10 mouse cellular contexts compared by ENCODE assay signal in genomic region chr11:99379568-99379967, GRCm38 (mm10). TPM values are rescaled to one million over a fixed set of nuclear protein-coding genes. Genes with fewer than 3 reads are reported as not detected.
DNase-seq lines count a peak whose midpoint lies in the region; ATAC-seq lines count a peak whose summit lies in the region.
"Had no signal": no experiment of that assay in that cellular context is flagged by ENCODE, and none has a peak within 500 bp of the region (broad histone marks: within the 10 kb centered on the region; RNA-seq: fewer than 3 reads in every experiment).

No protein-coding gene starts in this region.

- no peak overlapping the region for H3K27ac ChIP-seq in hindbrain, embryonic 11.5 days (ENCODE audit: low read depth, low read length)
- H3K27ac ChIP-seq in hindbrain, embryonic 16.5 days (ENCODE audit: low read depth, low read length): no peak overlapping the region
- H3K27ac ChIP-seq: embryonic facial prominence, embryonic 15.5 days had no signal

- H3K4me3 ChIP-seq in hindbrain, embryonic 11.5 days (ENCODE audit: low read depth, low read length): no peak overlapping the region
- no peak overlapping the region for H3K4me3 ChIP-seq in hindbrain, embryonic 16.5 days (ENCODE audit: low read length)
- H3K4me3 ChIP-seq: embryonic facial prominence, embryonic 15.5 days had no signal

- no peaks in the 10 kb centered on the region for H3K4me1 ChIP-seq in hindbrain, embryonic 11.5 days (replicated peaks; ENCODE audit: control insufficient read depth, insufficient read depth, low read length)
- H3K4me1 ChIP-seq in hindbrain, embryonic 16.5 days (ENCODE audit: control insufficient read depth, insufficient read depth, low read depth, low read length): no peaks in the 10 kb centered on the region
- H3K4me1 ChIP-seq: embryonic facial prominence, embryonic 15.5 days had no signal

- no peaks in the 10 kb centered on the region for H3K27me3 ChIP-seq in hindbrain, embryonic 11.5 days (ENCODE audit: control insufficient read depth, insufficient read depth, low read length)
- H3K27me3 ChIP-seq in hindbrain, embryonic 16.5 days (replicated peaks; ENCODE audit: control insufficient read depth, insufficient read depth, low read length): peaks cover 2% of the 10 kb centered on the region

- H3K36me3 ChIP-seq in hindbrain, embryonic 11.5 days (ENCODE audit: control insufficient read depth, insufficient read depth, low read length): no peaks in the 10 kb centered on the region
- H3K36me3 ChIP-seq in hindbrain, embryonic 16.5 days (ENCODE audit: control insufficient read depth, insufficient read depth, low read length): no peaks in the 10 kb centered on the region
- H3K36me3 ChIP-seq: embryonic facial prominence, embryonic 15.5 days had no signal

- peak; percentile 86 for DNase-seq in hindbrain, embryonic 11.5 days (ENCODE audit: low spot score)
- DNase-seq in adrenal gland, adult (ENCODE audit: inconsistent age in 2 of 2, low spot score in 1 of 2): peak; percentile 60 to 89
- DNase-seq in embryo, embryonic 10 days (ENCODE audit: low spot score): peak; percentile 79
- DNase-seq in heart, postnatal 14 days: peak; percentile 73 to 82
- peak; percentile 73 to 83 for DNase-seq in left cerebral cortex, postnatal 14 days (ENCODE audit: low spot score in 2 of 2)
- peak; percentile 24 to 75 for DNase-seq in thymus, postnatal 10 days (ENCODE audit: low spot score in 2 of 2)

- H3K9me3 ChIP-seq in hindbrain, embryonic 11.5 days (ENCODE audit: control insufficient read depth, low read length): no peaks in the 10 kb centered on the region
- no peaks in the 10 kb centered on the region for H3K9me3 ChIP-seq in hindbrain, embryonic 16.5 days (ENCODE audit: control insufficient read depth, low read length)
- H3K9me3 ChIP-seq: embryonic facial prominence, embryonic 15.5 days had no signal

- H3K9ac ChIP-seq in hindbrain, embryonic 11.5 days (ENCODE audit: low read depth, low read length): no peak overlapping the region
- H3K9ac ChIP-seq in hindbrain, embryonic 16.5 days (ENCODE audit: low read depth, low read length): no peak overlapping the region
- H3K9ac ChIP-seq: embryonic facial prominence, embryonic 15.5 days had no signal

- 25% methylated on average over 5 of the region's 5 CpGs for whole genome bisulfite sequencing in hindbrain, embryonic 11.5 days
- 15% methylated on average over 5 of the region's 5 CpGs for WGBS in hindbrain, embryonic 16.5 days

- intact Hi-C loops in heart, postnatal 14 days (cut with DNase I): loop anchor here (1.0 to 2.0 kb wide), 2 partner anchors 84 to 195 kb away; no protein-coding TSS in a partner anchor
- intact Hi-C loops in left cerebral cortex, postnatal 14 days (cut with DNase I): loop anchor here (1.0 kb wide), 1 partner anchor 84 kb away; no protein-coding TSS in a partner anchor

- ATAC-seq in hindbrain, embryonic 11.5 days (ENCODE audit: low FRiP score): no peak
- no peak for ATAC-seq in hindbrain, embryonic 16.5 days
- ATAC-seq in neutrophil, adult 5-6 weeks (ENCODE audit: extremely low read depth, insufficient number of reproducible peaks, low FRiP score, poor library complexity, severe bottlenecking): peak; percentile 55; the same call in 1 of the 2 replicates

- H3K4me2 ChIP-seq in hindbrain, embryonic 11.5 days (replicated peaks; ENCODE audit: low read depth, low read length): no peak overlapping the region
- no peak overlapping the region for H3K4me2 ChIP-seq in hindbrain, embryonic 16.5 days (ENCODE audit: low read length)
- H3K4me2 ChIP-seq: embryonic facial prominence, embryonic 15.5 days had no signal

RNA-seq across cellular contexts. Expression of gene Krt28, which starts 4.9 kb away (rescaled TPM):
- 0.39 and 0.60 TPM in 2 replicates for polyA plus RNA-seq in hindbrain, embryonic 11.5 days (2014; fragmentation: Nextera tagmentation; extraction: Ambion mirVana)
- 0.52 and 0.55 TPM in 2 replicates for polyA plus RNA-seq in hindbrain, embryonic 16.5 days (2015; fragmentation: Nextera tagmentation; extraction: Ambion mirVana)
- total RNA-seq in heart, postnatal 14 days (2021): not detected
- under 1 TPM; 0.22 to 0.34 TPM for total RNA-seq in left cerebral cortex, postnatal 14 days (2021)
- total RNA-seq in neutrophil, adult 5-6 weeks (2017): not detected in 2 replicates

RNA-seq across cellular contexts. Expression of gene Krt10, which starts 9.6 kb away (rescaled TPM):
- 27.8 and 35.1 TPM in 2 replicates for polyA plus RNA-seq in hindbrain, embryonic 11.5 days (2014; fragmentation: Nextera tagmentation; extraction: Ambion mirVana)
- 22.8 and 27.5 TPM in 2 replicates for polyA plus RNA-seq in hindbrain, embryonic 16.5 days (2015; fragmentation: Nextera tagmentation; extraction: Ambion mirVana)
- total RNA-seq in heart, postnatal 14 days (2021): 1 to 10 TPM; 4.6 to 8.9 TPM
- 10 to 100 TPM; 12.2 to 13.8 TPM for total RNA-seq in left cerebral cortex, postnatal 14 days (2021)
- total RNA-seq in neutrophil, adult 5-6 weeks (2017): 0.93 TPM in 1 of 2 replicates, not detected in the other

RNA-seq across cellular contexts. Expression of gene Krt27, which starts 28.7 kb away (rescaled TPM):
- not detected in 2 replicates for polyA plus RNA-seq in hindbrain, embryonic 11.5 days (2014; fragmentation: Nextera tagmentation; extraction: Ambion mirVana)
- 0.10 and 0.41 TPM in 2 replicates for polyA plus RNA-seq in hindbrain, embryonic 16.5 days (2015; fragmentation: Nextera tagmentation; extraction: Ambion mirVana)
- not detected for total RNA-seq in heart, postnatal 14 days (2021)
- total RNA-seq in left cerebral cortex, postnatal 14 days (2021): not detected
- not detected in 2 replicates for total RNA-seq in neutrophil, adult 5-6 weeks (2017)
- polyA plus RNA-seq: neural tube, embryonic 14.5 days had no signal

RNA-seq across cellular contexts. Expression of gene Krt26, which starts 41.8 kb away (rescaled TPM):
- polyA plus RNA-seq in hindbrain, embryonic 11.5 days (2014; fragmentation: Nextera tagmentation; extraction: Ambion mirVana): 0.12 and 0.24 TPM in 2 replicates
- polyA plus RNA-seq in hindbrain, embryonic 16.5 days (2015; fragmentation: Nextera tagmentation; extraction: Ambion mirVana): 0.37 and 0.41 TPM in 2 replicates
- not detected for total RNA-seq in heart, postnatal 14 days (2021)
- total RNA-seq in left cerebral cortex, postnatal 14 days (2021): under 1 TPM; 0.13 to 0.17 TPM
- total RNA-seq in neutrophil, adult 5-6 weeks (2017): not detected in 2 replicates

RNA-seq across cellular contexts. Expression of gene Krt12, which starts 42.5 kb away (rescaled TPM):
- polyA plus RNA-seq in hindbrain, embryonic 11.5 days (2014; fragmentation: Nextera tagmentation; extraction: Ambion mirVana): not detected in 2 replicates
- 0.19 TPM in 1 of 2 replicates, not detected in the other for polyA plus RNA-seq in hindbrain, embryonic 16.5 days (2015; fragmentation: Nextera tagmentation; extraction: Ambion mirVana)
- total RNA-seq in heart, postnatal 14 days (2021): not detected
- 1 to 10 TPM; 8.5 to 9.7 TPM for total RNA-seq in left cerebral cortex, postnatal 14 days (2021)
- 0.58 TPM in 1 of 2 replicates, not detected in the other for total RNA-seq in neutrophil, adult 5-6 weeks (2017)
- polyA plus RNA-seq: neural tube, embryonic 14.5 days had no signal
